Mouse (Mus musculus): ENCODE data around the gene Ccl3. TPM values are rescaled to one million over a fixed set of nuclear protein-coding genes. Genes with fewer than 3 reads are reported as not detected.

Ccl3 gene
- total RNA-seq, 1 experiment from 2014 or later, result not detected

DNA sequence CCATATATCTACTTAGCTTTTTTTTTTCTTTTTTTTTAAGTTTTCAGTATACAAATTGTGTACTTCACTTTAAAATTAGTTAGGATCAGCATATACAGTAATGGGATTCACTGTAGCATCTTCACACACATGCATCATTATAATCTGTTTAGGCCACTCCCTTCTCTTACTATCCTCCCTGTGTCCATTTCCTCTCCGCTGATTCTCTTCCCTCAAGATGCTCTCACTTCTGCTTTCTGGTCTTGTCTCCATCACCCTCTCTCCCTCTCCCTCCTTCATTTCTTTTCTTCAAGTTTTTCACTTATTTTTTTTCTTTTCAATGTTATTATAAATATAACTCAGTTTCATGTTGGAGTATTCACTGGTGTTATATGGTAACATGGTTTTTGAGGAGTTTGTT is 30.1 kb downstream of the Ccl3 start:
- no peak for DNase-seq

DNA sequence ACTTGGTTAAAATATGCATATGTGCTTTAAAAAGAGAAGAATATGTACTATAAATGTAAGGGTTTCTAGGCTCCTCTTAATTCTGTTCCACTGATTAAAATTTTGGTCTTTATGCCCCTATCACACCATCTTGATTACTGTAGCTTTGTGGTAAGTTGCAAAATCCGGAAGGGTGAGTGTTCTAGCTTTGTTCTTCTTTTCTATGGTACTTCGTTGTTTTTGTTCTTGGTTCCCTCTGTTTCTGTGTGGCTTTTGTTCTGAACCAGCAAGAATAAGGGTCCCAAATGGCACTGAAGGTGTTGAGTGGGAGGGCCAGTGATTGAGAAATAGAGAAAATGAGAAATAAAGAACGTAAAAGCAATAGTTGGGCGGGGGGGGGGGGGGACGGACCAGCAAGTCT is 30.9 kb downstream of the Ccl3 start:
- no peak for DNase-seq

DNA sequence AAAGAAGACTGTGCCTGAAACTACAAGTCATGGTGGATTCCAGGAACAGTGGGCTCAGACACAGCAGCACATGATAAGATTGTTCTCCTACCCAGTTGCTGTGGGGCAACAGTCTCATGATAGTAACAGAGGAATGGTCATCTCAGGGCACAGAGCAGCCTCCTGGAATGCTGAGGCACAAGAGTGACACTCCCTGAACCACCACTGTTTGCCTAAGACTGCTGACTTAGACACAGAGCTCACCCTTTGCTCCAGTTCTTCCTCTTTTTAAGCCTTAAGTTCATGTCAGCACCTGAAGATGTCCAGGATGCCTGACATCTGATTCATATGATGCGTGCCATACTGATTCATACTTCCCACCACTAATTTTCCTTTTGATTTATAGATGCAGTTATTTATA is 32.6 kb downstream of the Ccl3 start:
- no peak for DNase-seq

DNA sequence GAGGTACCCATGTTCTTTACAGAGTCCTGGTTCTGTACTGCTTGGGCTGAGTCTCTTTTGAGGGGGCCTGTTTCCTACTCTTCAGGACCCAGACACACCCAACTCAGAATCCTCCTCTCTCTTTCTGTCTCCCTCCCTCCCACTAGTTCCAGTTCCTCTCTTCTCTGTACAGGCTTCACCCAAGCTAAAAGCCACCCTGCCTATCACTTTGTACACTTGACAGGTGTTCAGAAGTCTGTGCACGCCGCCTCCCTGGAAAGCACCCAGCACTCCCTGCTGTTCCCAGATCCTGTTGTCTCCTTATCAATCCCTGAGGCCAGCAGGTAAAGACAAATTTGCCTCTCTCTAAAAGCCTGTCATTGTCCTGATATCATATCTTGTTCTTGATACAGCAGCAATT is 38.3 kb downstream of the Ccl3 start:
- DNase-seq, result no peak

DNA sequence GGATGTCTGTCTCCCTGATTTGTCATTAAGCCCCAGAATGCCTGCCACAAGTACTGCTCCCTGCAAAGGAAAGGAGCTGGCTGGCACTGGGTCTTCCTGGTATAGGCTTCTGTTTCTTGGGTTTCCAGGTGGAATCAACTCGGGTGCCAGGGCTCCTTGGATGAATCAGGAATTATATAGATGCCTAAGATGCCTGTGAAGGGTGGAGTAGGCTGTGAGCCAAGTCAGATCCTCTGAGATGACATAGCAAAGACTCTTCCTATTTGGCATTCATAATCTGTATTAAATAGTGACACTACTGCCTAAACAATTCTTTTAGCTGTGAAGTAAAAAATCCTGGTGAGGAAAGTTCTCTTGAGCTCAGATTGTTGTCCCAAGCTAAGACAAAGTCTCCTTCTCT is 42.8 kb downstream of the Ccl3 start:
- no peak for DNase-seq

DNA sequence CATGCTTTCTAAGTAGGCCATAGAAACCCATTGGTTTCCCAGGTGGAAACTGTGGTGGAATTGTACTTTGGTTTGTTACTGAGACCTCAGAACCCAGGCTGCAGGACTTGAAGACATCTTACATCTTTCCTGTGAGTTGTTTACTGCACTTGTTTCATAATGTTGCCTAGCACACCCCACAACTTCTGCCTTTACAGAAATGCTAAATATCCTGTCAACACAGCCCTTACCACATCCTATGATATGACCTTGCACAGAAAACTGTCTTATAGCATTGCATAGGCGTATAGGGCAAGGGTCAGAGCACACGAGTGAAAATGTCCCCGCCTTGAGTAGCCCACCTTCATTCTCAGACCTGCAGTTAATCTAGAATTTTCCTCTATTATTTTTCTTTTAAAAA is 43.6 kb downstream of the Ccl3 start:
- no peak for DNase-seq

DNA sequence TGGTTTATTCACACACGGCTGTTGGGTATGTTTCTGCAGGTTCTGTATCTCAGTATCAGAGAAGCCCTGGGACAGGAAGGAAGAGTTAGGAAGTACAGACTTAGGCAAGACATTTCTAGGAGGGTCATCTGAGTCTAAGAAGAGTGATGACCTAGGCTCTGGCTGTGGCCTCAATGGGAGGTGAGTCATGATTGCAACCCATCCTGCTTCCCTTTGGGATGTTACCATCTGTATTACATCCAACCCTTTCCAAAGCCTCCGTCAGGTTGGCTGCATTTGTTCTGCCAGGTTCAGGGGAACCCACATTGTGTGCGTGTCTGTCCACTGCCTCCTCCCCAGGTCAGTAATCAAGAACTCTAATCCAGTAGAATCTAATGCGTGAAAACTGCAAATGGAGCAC is 44.5 kb downstream of the Ccl3 start:
- DNase-seq, result no peak

DNA sequence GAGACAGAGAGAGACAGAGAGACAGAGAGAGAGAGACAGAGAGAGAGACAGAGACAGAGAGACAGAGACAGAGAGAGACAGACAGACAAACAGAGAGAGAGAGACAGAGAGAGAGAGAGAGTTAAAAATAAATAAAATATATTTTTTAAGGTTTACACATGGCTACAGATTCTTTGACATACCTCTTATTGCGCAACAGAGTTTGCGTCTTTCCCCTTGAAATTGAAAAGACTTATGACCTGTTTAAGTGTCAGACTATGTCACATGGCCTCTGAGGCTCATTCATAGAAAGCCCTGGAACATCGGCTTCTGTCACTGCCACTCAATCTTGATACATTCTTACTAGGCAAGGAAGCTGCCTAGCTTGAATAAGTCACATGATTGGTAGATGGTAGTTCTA is 45.8 kb downstream of the Ccl3 start:
- DNase-seq, result no peak

DNA sequence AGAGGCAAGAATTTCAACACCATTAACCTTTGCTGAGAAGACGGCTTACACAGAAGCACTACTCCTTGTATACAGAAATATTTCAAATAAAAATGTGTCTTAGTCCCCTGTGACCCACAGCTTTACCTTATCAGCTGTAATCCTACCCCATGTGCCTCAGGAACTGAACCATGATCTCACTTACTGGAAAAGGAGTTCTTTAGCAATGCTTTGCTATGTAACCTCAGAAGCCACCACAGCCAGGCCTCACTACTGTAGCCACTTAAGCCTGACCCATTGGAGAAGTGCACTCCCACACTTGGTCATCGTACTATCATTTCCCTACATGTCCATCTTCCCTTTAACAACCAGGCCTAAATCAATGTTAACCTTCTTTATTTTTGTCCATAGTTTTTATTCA is 48.6 kb downstream of the Ccl3 start:
- DNase-seq, result no peak

DNA sequence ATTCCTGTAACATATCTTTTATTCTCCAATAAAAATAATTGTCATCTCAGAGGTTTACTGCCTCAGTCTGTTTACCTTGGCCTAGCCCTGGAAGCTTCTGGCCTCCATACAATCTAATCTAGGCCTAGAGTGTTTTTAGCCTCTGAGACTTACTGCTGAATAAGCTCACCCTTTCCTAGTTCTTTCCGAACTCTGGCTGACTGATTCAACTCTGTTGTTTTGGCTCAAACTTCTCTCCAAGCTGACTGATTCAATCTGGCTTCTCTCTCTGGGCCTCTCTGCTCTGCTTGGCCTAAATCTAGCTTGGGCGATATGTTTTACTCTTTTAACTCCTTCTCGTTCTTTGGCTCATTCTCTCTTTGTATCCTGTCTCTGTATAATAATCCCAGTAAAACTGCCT is 50.2 kb downstream of the Ccl3 start:
- no peak for DNase-seq

DNA sequence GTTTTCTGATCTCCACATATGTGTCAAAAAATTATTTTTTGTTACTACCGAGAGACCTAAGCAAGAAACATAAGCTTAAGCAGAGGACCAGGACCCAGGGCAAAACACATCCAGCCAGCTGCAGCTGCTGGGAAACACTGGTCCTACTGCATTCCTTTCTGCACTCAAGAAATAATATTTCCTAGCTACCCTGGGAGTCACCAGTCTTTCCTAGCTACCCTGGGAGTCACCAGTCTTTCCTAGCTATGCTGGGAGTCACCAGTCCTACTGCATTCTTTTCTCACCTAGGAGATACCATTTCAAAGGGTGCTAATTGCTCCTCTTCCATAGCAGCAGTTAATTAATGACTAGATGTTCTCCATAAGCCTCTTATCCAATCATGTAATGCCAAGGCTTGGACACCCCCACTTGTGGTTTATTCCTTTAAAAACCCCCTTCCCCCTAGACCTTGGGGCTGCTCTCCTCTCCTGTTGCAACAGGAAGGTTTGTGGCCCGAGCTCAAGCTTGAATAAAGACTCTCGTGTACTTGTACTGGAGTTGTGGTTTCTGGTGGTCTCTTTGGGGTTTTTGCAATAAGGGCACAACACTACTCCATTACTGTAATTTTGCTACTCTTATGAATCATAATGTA is 50.8 kb downstream of the Ccl3 start:
- no peak for DNase-seq

Other genes starting within 250 kb of the Ccl3 start
- gene Rasl10b, start 240.2 kb downstream of the Ccl3 start, total RNA-seq (2021), result 10.2 and 10.3 TPM in 2 replicates
- gene Gas2l2, start 219.9 kb downstream of the Ccl3 start, total RNA-seq (2021), result not detected in 2 replicates
- 0.37 and 0.75 TPM in 2 replicates for gene 1700020L24Rik, start 211.7 kb downstream of the Ccl3 start, total RNA-seq (2021)
- 7.4 and 8.3 TPM in 2 replicates for gene Mmp28, start 186.3 kb downstream of the Ccl3 start, total RNA-seq (2021)
- gene Taf15, start 176.3 kb downstream of the Ccl3 start, total RNA-seq (2021), result 66.3 and 72.1 TPM in 2 replicates
- not detected in 2 replicates for gene Heatr9, start 127.2 kb downstream of the Ccl3 start, total RNA-seq (2021)
- 25.5 TPM in 1 of 2 replicates, not detected in the other for gene Ccl5, start 118.8 kb downstream of the Ccl3 start, total RNA-seq (2021)
- 4.5 and 10.3 TPM in 2 replicates for gene Ccl9, start 70.7 kb downstream of the Ccl3 start, total RNA-seq (2021)
- 9.5 and 14.4 TPM in 2 replicates for gene Ccl6, start 56.3 kb downstream of the Ccl3 start, total RNA-seq (2021)
- not detected in 2 replicates for gene Rpl9-ps1, start 3.7 kb downstream of the Ccl3 start, total RNA-seq (2021)
- gene Ccl4, start 13.2 kb upstream of the Ccl3 start, total RNA-seq (2021), result not detected in 2 replicates
- gene Wfdc17, start 54.6 kb upstream of the Ccl3 start, total RNA-seq (2021), result 1.3 and 1.7 TPM in 2 replicates
- not detected in 2 replicates for gene Wfdc18, start 59.7 kb upstream of the Ccl3 start, total RNA-seq (2021)
- 2.8 TPM in 1 of 2 replicates, not detected in the other for gene Wfdc21, start 97.6 kb upstream of the Ccl3 start, total RNA-seq (2021)
- gene Heatr6, start 104.3 kb upstream of the Ccl3 start, total RNA-seq (2021), result 12.5 and 15.5 TPM in 2 replicates
- 1.8 TPM in 1 of 2 replicates, not detected in the other for gene Hnf1b, start 200.7 kb upstream of the Ccl3 start, total RNA-seq (2021)